Mouse (Mus musculus) midbrain, postnatal 0 days (tissue): ENCODE results near the gene Dusp28. TPM values are rescaled to one million over a fixed set of nuclear protein-coding genes. Genes with fewer than 3 reads are reported as not detected.

Source experiments
- ATAC-seq: fragments of 200-750 bp; cut with Nextera tagmentation; 2 replicates; pipeline ENCODE4 v1.8.0; 2017; ENCODE audit warnings: moderate number of reproducible peaks, mild to moderate bottlenecking, moderate TSS enrichment, moderate library complexity; ENCODE audit not compliant: low FRiP score
- DNase-seq: peaks from one replicate; pipeline ENCODE4 v3.0.0-alpha.2; 2015; ENCODE audit warnings: low spot score
- H3K27ac ChIP-seq: fragments of 300-500 bp; sonication (generic); 2 replicates; pipeline ENCODE4 v1.5.1; 2014; ENCODE audit warnings: low read depth, mild to moderate bottlenecking, low read length, mixed read lengths
- H3K27me3 ChIP-seq: fragments of 300-500 bp; sonication (generic); 2 replicates; pipeline ENCODE4 v1.6.1; 2014; ENCODE audit warnings: low read length, control low read depth, mixed read lengths; ENCODE audit not compliant: insufficient read depth
- H3K36me3 ChIP-seq: fragments of 300-500 bp; sonication (generic); 2 replicates; pipeline ENCODE4 v1.6.1; 2014; ENCODE audit warnings: low read length, control low read depth, mixed read lengths; ENCODE audit not compliant: insufficient read depth
- H3K4me1 ChIP-seq: fragments of 300-500 bp; sonication (generic); 2 replicates; pipeline ENCODE4 v1.6.1; 2014; ENCODE audit warnings: mild to moderate bottlenecking, control low read depth, antibody characterized with exemption, low read length, mixed read lengths; ENCODE audit not compliant: insufficient read depth
- H3K4me2 ChIP-seq: fragments of 300-500 bp; sonication (generic); 2 replicates; pipeline ENCODE4 v1.6.1; 2014; ENCODE audit warnings: low read depth, mild to moderate bottlenecking, low read length, mixed read lengths; ENCODE audit not compliant: poor library complexity, severe bottlenecking
- H3K4me3 ChIP-seq: fragments of 300-500 bp; sonication (generic); 2 replicates; pipeline ENCODE4 v1.5.1; 2014; ENCODE audit warnings: low read depth, mild to moderate bottlenecking, low read length, moderate library complexity
- H3K9ac ChIP-seq: fragments of 300-500 bp; sonication (generic); replicated peaks from 2 replicates; pipeline ENCODE4 v1.6.1; 2014; ENCODE audit warnings: mild to moderate bottlenecking, low read length, moderate library complexity, mixed read lengths; ENCODE audit not compliant: poor library complexity, severe bottlenecking
- H3K9me3 ChIP-seq: fragments of 300-500 bp; sonication (generic); 2 replicates; pipeline ENCODE4 v1.6.1; 2016; ENCODE audit warnings: low read length, control low read depth
- CTCF ChIP-seq: IDR thresholded peaks from 2 replicates; pipeline ENCODE4 v1.5.1; 2016; ENCODE audit warnings: antibody characterized with exemption, mild to moderate bottlenecking
- WGBS: fragments of 180-500 bp; shearing (Covaris S2); extraction: QIAGEN DNeasy Blood & Tissue Kit; methylation state at CpG from one replicate; pipeline ENCODE4 v1.1.7; 2014; 5-methylcytosine and 5-hydroxymethylcytosine counted together
- polyA plus RNA-seq: library from polyadenylated mRNA; unstranded; fragments of >200 nt; fragmentation: Nextera tagmentation; extraction: Ambion mirVana; gene quantifications from 2 replicates; pipeline ENCODE4 v1.2.1, GENCODE M21; 2015
- total RNA-seq: library from RNA; depleted of rRNA; stranded (reverse); fragments of >200 nt; gene quantifications from 2 replicates; pipeline ENCODE4 v1.2.3, GENCODE M21; 2014

Dusp28 gene
- total and polyA plus RNA-seq, 2 experiments from 2014 or later: 24.6 to 30.2 TPM

DNA sequence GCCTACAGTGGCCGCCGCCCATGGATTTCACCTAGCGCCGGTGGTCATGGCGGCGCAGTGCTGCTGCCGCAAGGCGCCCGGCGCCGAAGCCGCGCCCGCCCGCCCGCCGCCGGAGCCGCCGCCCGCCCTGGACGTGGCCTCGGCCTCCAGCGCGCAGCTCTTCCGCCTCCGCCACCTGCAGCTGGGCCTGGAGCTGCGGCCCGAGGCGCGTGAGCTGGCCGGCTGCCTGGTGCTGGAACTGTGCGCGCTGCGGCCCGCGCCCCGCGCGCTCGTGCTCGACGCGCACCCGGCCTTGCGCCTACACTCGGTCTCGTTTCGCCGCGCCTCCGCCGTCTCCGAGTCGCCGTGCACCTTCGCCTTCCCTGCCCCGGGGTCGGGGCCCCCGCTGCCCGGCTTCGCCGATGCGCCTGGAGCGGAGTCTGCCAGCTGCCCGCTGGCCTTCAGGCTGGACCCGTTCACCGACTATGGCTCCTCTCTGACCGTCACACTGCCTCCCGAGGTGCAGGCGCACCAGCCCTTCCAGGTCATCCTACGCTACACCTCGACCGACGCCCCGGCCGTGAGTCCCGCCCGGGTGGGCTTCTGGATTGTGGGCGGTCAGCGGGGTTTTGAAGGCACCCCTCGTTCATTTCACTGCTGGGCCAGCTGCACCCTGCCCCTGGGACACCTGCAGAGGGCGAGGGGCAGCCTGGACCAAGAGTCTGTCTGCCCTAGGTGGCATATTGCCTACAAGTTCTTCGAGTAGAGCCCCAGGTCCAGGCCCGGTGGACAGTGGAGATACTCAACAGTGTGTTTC lies 4.3 kb downstream of the Dusp28 start:
- WGBS: under 1% methylated on average over 61 of the region's 85 CpGs
- TF ChIP-seq CTCF: peak; percentile 2; the same call in 1 of the 2 replicates
- ATAC-seq (peak; percentile 62), DNase-seq (peak; percentile 68)
- Histone ChIP-seq H3K4me2 (peak overlapping the region; percentile 95), H3K4me3 (peak overlapping the region; percentile 84), H3K9ac (peak overlapping the region; percentile 96), H3K9me3 (no peaks in the 10 kb centered on the region), H3K27me3 (no peaks in the 10 kb centered on the region), H3K36me3 (peaks cover 21% of the 10 kb centered on the region), H3K4me1 (peaks cover 26% of the 10 kb centered on the region), H3K27ac (peak overlapping the region; percentile 96)

DNA sequence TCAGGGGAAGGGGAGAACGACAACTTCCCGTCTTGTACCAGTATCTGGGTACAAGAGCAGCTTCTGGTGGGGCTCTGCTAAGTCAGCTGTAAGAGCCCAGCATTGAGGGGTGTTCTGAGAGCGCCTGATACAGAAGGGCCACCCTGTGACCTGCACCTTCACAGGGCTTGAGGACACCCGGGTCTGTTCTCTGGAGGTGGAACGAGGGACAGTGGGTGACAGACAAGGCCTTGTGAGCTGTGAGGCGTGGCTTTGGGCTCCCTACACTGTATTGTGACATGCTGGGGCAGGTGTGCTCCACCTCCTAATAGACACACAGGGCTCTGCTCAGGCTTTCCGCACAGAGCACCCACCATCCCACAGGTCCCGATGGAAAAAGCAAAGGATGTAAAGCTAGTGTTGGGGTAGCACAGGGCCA lies 4.9 kb downstream of the Dusp28 start:
- H3K9ac ChIP-seq: peak overlapping the region; percentile 96
- ATAC-seq: no peak
- peaks cover 26% of the 10 kb centered on the region for H3K4me1 ChIP-seq
- no peaks in the 10 kb centered on the region for H3K27me3 ChIP-seq
- peak overlapping the region; percentile 84 for H3K4me3 ChIP-seq
- TF ChIP-seq CTCF: no peak
- H3K36me3 ChIP-seq: peaks cover 27% of the 10 kb centered on the region
- 36% methylated on average over 8 of the region's 8 CpGs for WGBS
- DNase-seq: no peak
- H3K27ac ChIP-seq: peak overlapping the region; percentile 96
- H3K9me3 ChIP-seq: no peaks in the 10 kb centered on the region
- H3K4me2 ChIP-seq: peak overlapping the region; percentile 95

DNA sequence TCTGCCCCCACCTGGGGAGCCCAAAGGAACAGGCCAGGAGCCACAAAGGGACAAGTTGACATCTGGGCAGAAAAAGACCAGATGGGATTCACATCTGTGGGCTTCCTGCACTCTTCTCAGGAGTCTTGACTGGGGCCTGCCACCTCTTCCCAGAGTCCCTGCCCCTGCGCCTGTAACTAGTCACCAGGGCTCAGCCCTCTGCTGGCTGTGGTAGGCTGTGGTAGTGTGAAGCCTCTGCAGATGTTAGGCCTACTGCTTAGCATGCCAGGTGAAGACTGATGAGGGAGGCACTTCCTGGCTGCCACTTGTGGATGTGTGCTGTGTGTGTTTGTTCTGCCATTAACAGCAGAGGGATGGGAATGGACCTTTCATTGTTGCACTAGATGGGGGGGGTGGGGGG lies 5.5 kb downstream of the Dusp28 start:
- peak; percentile 59 for TF ChIP-seq CTCF

DNA sequence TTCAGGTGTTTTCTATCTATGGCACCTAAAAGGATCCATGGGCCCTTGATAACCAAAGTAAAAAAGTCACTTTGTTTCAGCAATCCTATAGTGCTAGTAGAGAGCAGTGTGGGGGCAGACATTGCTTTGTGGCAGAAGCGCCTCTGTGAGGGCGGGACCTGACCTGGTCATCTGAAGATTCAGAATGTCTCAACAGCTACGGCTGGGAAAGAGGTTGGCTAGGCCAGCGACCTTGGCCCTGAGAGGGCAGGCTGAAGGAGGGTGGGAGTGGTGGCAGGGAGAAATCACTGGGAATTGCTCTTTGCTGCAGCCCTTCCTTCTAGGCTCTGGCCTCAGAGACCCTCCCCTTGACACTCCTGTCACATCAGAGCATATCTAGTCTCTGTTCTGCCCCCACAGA lies 7.5 kb downstream of the Dusp28 start:
- Histone ChIP-seq H3K4me3 (no peak overlapping the region), H3K27ac (no peak overlapping the region), H3K27me3 (no peaks in the 10 kb centered on the region), H3K9ac (no peak overlapping the region), H3K4me2 (no peak overlapping the region), H3K4me1 (peaks cover 21% of the 10 kb centered on the region), H3K36me3 (peaks cover 52% of the 10 kb centered on the region), H3K9me3 (no peaks in the 10 kb centered on the region)
- ATAC-seq (no peak), DNase-seq (no peak)
- TF ChIP-seq CTCF: no peak
- WGBS: 87% methylated on average over 4 of the region's 4 CpGs

More for the DNA sequence above, 5.5 kb downstream of the Dusp28 start:
- DNase-seq: no peak
- Histone ChIP-seq H3K27ac (peak overlapping the region; percentile 96; the same call in 1 of the 2 replicates), H3K4me2 (peak overlapping the region; percentile 95), H3K4me1 (peaks cover 26% of the 10 kb centered on the region), H3K9ac (peak overlapping the region; percentile 96), H3K36me3 (peaks cover 33% of the 10 kb centered on the region), H3K9me3 (no peaks in the 10 kb centered on the region), H3K4me3 (peak overlapping the region; percentile 84), H3K27me3 (no peaks in the 10 kb centered on the region)
- ATAC-seq: no peak
- WGBS: 23% methylated on average over 1 of the region's 1 CpGs

DNA sequence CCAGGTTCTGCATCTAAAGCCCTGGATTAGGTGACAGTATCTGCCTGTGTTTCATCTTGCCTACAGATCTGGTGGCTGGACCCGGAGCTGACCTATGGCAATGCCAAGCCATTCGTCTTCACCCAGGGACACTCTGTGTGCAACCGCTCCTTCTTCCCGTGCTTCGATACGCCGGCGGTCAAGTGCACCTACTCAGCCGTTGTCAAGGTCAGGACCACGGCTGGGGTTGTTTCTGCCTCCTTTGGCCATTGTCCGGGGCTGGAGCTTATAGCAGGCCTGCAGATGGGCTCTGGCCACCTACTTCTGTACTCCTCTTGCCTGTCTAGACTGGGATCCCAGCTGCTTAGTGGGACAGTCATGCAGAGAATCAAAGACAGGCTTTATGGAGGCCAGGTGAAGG lies 8.2 kb downstream of the Dusp28 start:
- Histone ChIP-seq H3K4me2 (no peak overlapping the region), H3K4me1 (peaks cover 14% of the 10 kb centered on the region), H3K36me3 (peaks cover 59% of the 10 kb centered on the region), H3K9me3 (no peaks in the 10 kb centered on the region), H3K4me3 (no peak overlapping the region), H3K27ac (no peak overlapping the region), H3K27me3 (no peaks in the 10 kb centered on the region), H3K9ac (no peak overlapping the region)
- no peak for TF ChIP-seq CTCF
- no peak for DNase-seq
- WGBS: 96% methylated on average over 11 of the region's 11 CpGs
- ATAC-seq: no peak

DNA sequence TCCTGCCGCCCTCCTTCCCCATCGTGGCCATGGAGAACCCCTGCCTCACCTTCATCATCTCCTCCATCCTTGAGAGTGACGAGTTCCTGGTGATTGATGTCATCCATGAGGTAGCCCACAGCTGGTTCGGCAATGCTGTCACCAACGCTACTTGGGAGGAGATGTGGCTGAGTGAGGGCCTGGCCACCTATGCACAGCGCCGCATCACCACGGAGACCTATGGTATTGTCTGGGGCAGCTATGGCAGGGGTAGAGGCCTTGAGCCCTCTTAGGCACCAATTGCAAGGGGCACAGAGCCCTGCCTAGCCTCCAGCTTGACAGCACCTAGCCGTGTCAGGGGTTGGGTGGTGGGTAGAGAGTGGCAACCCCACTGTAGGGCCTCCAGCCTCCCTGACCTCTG lies 9.9 kb downstream of the Dusp28 start:
- Histone ChIP-seq H3K4me3 (no peak overlapping the region), H3K9ac (no peak overlapping the region), H3K27me3 (no peaks in the 10 kb centered on the region), H3K27ac (no peak overlapping the region), H3K4me2 (no peak overlapping the region), H3K4me1 (peaks cover 12% of the 10 kb centered on the region), H3K9me3 (no peaks in the 10 kb centered on the region), H3K36me3 (peaks cover 72% of the 10 kb centered on the region)
- ATAC-seq (no peak), DNase-seq (no peak)
- no peak for TF ChIP-seq CTCF
- 97% methylated on average over 9 of the region's 9 CpGs for WGBS
